Mouse (Mus musculus): ENCODE measurements around the gene Ptpn6.

Gene Ptpn6

DNA sequence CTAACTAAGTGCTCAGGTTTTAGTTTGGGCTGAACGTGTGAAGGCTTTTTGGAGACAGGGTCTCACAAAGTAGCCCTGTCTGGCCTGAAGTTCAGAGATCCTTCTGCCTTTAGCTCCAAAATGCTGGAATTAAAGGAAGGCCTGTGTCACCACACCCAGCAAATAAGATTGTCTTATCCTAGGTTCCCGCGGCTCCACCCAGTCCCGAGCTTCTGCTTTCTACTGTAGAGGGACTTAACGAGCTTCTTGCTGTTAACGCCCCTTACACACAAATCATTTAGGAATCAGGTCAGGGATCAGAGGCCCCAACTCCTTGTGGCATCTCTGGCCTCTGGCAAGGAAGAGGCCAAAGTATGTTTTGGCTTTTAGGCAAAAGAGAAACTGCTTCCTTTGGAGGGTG, 66.4 kb downstream of the Ptpn6 start:
- peak in 1 of 2 experiments; percentile 41 for DNase-seq (ENCODE audit: inconsistent age in 2 of 2, low spot score in 1 of 2)

Data from adrenal gland, adult (tissue).